Mouse (Mus musculus): ENCODE data around the gene Adamtsl3. TPM values are rescaled to one million over a fixed set of nuclear protein-coding genes. Genes with fewer than 3 reads are reported as not detected.

The Adamtsl3 gene
- polyA plus RNA-seq, 1 experiment: 0.34 TPM

DNA sequence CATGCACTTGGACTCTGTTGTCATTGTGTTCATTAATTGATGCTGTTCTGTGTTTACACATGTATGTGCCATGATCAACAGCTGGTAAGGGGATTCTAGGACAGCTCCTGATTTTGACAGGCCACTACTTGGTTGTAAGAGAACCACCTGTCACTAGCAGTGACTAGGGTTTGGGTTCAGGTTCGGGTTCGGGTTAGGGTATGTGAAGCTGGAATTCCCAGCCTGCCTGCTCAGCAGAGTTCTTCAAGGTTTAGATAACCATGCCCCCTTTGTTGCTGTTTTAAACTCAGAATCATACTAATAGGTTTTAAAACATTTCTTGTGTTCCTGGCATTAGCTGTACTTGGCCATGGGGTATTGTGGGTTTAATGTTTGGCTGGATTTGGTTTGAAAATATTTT lies 11.2 kb downstream of the Adamtsl3 start:
- no peak overlapping the region for H3K4me3 ChIP-seq (ENCODE audit: low read depth, low read length)
- H3K4me1 ChIP-seq (ENCODE audit: control insufficient read depth, insufficient read depth, low read length): no peaks in the 10 kb centered on the region
- H3K36me3 ChIP-seq (ENCODE audit: control insufficient read depth, insufficient read depth, low read length, poor library complexity, severe bottlenecking): no peaks in the 10 kb centered on the region
- TF ChIP-seq EP300 (IDR thresholded peaks at IDR 0.05; ENCODE audit: insufficient read depth, low read depth, low read length) (no peak), CTCF (IDR thresholded peaks at IDR 0.05; ENCODE audit: low read depth, low read length) (no peak), POLR2A (IDR thresholded peaks at IDR 0.05; ENCODE audit: insufficient read depth, low read length) (no peak)
- no peak overlapping the region for H3K9ac ChIP-seq (ENCODE audit: low read depth, poor library complexity, severe bottlenecking)
- no peak overlapping the region for H3K27ac ChIP-seq (ENCODE audit: insufficient read depth, low read length)
- H3K9me3 ChIP-seq (replicated peaks; ENCODE audit: control insufficient read depth, insufficient read depth, low read length, poor library complexity, severe bottlenecking): no peaks in the 10 kb centered on the region
- no peaks in the 10 kb centered on the region for H3K27me3 ChIP-seq (ENCODE audit: control insufficient read depth, insufficient read depth, low read length, poor library complexity, severe bottlenecking)

DNA sequence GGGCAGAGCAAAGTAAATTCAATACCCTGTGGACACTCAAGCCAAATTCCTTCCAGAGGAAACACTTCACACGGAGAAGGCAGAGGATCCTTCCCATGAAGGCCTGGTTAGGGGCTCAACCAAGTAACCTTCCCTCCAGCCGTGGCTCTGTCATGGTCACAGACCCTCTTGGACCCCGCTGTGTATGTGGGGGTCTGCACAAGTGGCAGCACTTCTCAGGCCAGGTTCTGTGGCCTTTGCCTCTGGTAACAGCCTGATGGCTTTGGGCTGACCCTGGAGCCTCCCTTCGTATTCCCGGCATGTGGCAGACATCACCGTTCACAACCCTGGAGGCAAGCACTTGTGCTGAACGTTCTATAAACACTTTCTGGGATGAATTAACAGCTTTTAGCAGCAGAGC lies 14.3 kb downstream of the Adamtsl3 start:
- Histone ChIP-seq H3K27ac (ENCODE audit: insufficient read depth, low read length) (no peak overlapping the region), H3K9me3 (replicated peaks; ENCODE audit: control insufficient read depth, insufficient read depth, low read length, poor library complexity, severe bottlenecking) (no peaks in the 10 kb centered on the region)
- no peak for TF ChIP-seq CTCF (IDR thresholded peaks at IDR 0.05; ENCODE audit: low read depth, low read length)
- TF ChIP-seq POLR2A (IDR thresholded peaks at IDR 0.05; ENCODE audit: insufficient read depth, low read length): no peak
- no peak for TF ChIP-seq EP300 (IDR thresholded peaks at IDR 0.05; ENCODE audit: insufficient read depth, low read depth, low read length)

DNA sequence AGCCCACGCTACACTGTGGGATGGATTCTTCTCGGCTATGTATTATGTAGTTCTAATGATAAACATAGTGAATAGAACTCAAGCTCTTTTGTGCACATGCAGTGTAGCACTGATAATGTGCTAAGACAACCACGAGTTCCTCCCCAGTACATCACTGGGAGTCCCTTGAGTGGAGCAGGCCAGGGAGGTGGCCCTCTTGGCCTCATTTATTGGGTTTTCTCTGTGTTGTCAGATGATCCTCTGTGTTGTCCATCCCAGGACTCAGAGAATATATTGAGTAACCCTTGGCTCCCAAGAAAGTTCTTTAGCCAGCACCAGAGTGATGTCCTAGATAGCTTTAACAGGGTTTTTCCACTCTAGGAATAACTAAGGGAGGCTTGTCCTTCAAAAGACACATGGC lies 14.9 kb downstream of the Adamtsl3 start:
- no peak overlapping the region for H3K9ac ChIP-seq (ENCODE audit: low read depth, poor library complexity, severe bottlenecking)
- no peak overlapping the region for H3K27ac ChIP-seq (ENCODE audit: insufficient read depth, low read length)
- no peak for TF ChIP-seq CTCF (IDR thresholded peaks at IDR 0.05; ENCODE audit: low read depth, low read length)
- no peak for TF ChIP-seq POLR2A (IDR thresholded peaks at IDR 0.05; ENCODE audit: insufficient read depth, low read length)
- no peak overlapping the region for H3K4me3 ChIP-seq (ENCODE audit: low read depth, low read length)
- H3K27me3 ChIP-seq (ENCODE audit: control insufficient read depth, insufficient read depth, low read length, poor library complexity, severe bottlenecking): no peaks in the 10 kb centered on the region
- H3K36me3 ChIP-seq (ENCODE audit: control insufficient read depth, insufficient read depth, low read length, poor library complexity, severe bottlenecking): no peaks in the 10 kb centered on the region
- H3K9me3 ChIP-seq (replicated peaks; ENCODE audit: control insufficient read depth, insufficient read depth, low read length, poor library complexity, severe bottlenecking): no peaks in the 10 kb centered on the region
- no peaks in the 10 kb centered on the region for H3K4me1 ChIP-seq (ENCODE audit: control insufficient read depth, insufficient read depth, low read length)

More for the DNA sequence above, 14.3 kb downstream of the Adamtsl3 start:
- Histone ChIP-seq H3K9ac (ENCODE audit: low read depth, poor library complexity, severe bottlenecking) (no peak overlapping the region), H3K36me3 (ENCODE audit: control insufficient read depth, insufficient read depth, low read length, poor library complexity, severe bottlenecking) (no peaks in the 10 kb centered on the region), H3K4me1 (ENCODE audit: control insufficient read depth, insufficient read depth, low read length) (no peaks in the 10 kb centered on the region), H3K27me3 (ENCODE audit: control insufficient read depth, insufficient read depth, low read length, poor library complexity, severe bottlenecking) (no peaks in the 10 kb centered on the region), H3K4me3 (ENCODE audit: low read depth, low read length) (no peak overlapping the region)

DNA sequence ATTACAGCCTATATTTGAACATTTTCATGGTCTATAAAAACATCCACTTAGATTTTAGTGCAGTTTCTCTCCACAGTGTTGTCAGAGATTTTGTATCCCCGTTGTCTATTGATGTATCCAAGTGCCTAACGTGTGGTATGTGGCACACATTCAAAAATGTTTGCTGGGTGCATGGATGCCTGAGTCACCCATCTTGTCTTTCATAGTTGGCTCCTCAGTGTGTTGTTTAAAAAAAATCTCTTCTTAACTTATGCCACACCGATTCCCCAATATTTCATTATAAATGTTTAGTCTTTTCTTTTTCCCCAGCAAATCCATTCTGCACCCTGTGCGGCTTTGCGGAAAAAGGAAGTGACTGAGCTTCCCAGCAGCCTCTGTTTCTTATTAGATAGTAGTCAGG lies 23.7 kb downstream of the Adamtsl3 start:
- H3K27me3 ChIP-seq (ENCODE audit: control insufficient read depth, insufficient read depth, low read length, poor library complexity, severe bottlenecking): no peaks in the 10 kb centered on the region
- H3K36me3 ChIP-seq (ENCODE audit: control insufficient read depth, insufficient read depth, low read length, poor library complexity, severe bottlenecking): no peaks in the 10 kb centered on the region
- no peaks in the 10 kb centered on the region for H3K9me3 ChIP-seq (replicated peaks; ENCODE audit: control insufficient read depth, insufficient read depth, low read length, poor library complexity, severe bottlenecking)
- no peaks in the 10 kb centered on the region for H3K4me1 ChIP-seq (ENCODE audit: control insufficient read depth, insufficient read depth, low read length)
- no peak overlapping the region for H3K4me3 ChIP-seq (ENCODE audit: low read depth, low read length)
- no peak for TF ChIP-seq EP300 (IDR thresholded peaks at IDR 0.05; ENCODE audit: insufficient read depth, low read depth, low read length)
- TF ChIP-seq CTCF (IDR thresholded peaks at IDR 0.05; ENCODE audit: low read depth, low read length): no peak
- no peak for TF ChIP-seq POLR2A (IDR thresholded peaks at IDR 0.05; ENCODE audit: insufficient read depth, low read length)
- H3K27ac ChIP-seq (ENCODE audit: insufficient read depth, low read length): no peak overlapping the region
- H3K9ac ChIP-seq (ENCODE audit: low read depth, poor library complexity, severe bottlenecking): no peak overlapping the region

DNA sequence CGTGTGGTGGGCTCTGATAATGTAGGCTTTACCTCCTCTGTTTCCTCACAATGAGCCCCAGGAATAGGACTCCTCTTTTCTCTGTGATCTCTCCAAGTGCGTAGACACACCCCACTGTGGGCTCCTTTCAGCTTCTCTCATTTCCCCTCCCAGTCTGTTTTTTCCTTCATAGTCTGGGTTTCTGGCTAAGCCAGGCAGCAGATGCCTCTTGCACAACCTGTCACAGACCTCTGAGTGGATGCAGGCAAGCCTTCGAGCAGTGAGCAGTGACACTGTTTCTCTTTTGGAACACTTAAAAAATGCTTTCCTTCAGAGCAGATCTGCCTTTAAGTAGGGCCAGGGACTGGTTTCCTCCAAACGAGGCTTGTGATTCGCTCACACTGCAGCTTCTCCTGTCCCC lies 24.2 kb downstream of the Adamtsl3 start:
- no peak for TF ChIP-seq EP300 (IDR thresholded peaks at IDR 0.05; ENCODE audit: insufficient read depth, low read depth, low read length)
- no peak for TF ChIP-seq CTCF (IDR thresholded peaks at IDR 0.05; ENCODE audit: low read depth, low read length)
- TF ChIP-seq POLR2A (IDR thresholded peaks at IDR 0.05; ENCODE audit: insufficient read depth, low read length): no peak

DNA sequence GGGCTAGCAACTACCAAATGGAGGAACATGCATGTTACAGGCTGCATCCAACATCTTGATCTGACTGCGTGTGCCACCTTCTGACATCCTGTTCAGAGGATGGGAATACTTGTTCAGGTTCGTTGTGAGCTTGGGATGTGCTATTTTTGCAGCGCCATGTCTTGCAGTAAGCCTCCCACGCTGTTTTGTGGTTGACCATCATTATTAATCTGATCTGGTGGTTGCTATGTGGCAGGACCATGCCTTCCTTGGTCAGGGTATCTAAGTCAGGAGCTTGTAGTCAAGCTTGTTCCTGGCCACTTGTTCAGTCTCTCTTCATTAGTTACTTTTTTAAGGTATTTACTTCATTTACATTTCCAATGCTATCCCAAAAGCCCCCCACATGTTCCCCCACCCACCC lies 24.7 kb downstream of the Adamtsl3 start:
- Histone ChIP-seq H3K4me1 (ENCODE audit: control insufficient read depth, insufficient read depth, low read length) (no peaks in the 10 kb centered on the region), H3K4me3 (ENCODE audit: low read depth, low read length) (no peak overlapping the region), H3K27me3 (ENCODE audit: control insufficient read depth, insufficient read depth, low read length, poor library complexity, severe bottlenecking) (no peaks in the 10 kb centered on the region), H3K9me3 (replicated peaks; ENCODE audit: control insufficient read depth, insufficient read depth, low read length, poor library complexity, severe bottlenecking) (no peaks in the 10 kb centered on the region), H3K36me3 (ENCODE audit: control insufficient read depth, insufficient read depth, low read length, poor library complexity, severe bottlenecking) (no peaks in the 10 kb centered on the region), H3K9ac (ENCODE audit: low read depth, poor library complexity, severe bottlenecking) (no peak overlapping the region), H3K27ac (ENCODE audit: insufficient read depth, low read length) (no peak overlapping the region)
- no peak for TF ChIP-seq CTCF (IDR thresholded peaks at IDR 0.05; ENCODE audit: low read depth, low read length)
- no peak for TF ChIP-seq EP300 (IDR thresholded peaks at IDR 0.05; ENCODE audit: insufficient read depth, low read depth, low read length)
- no peak for TF ChIP-seq POLR2A (IDR thresholded peaks at IDR 0.05; ENCODE audit: insufficient read depth, low read length)

More for the DNA sequence above, 24.2 kb downstream of the Adamtsl3 start:
- Histone ChIP-seq H3K4me3 (ENCODE audit: low read depth, low read length) (no peak overlapping the region), H3K9me3 (replicated peaks; ENCODE audit: control insufficient read depth, insufficient read depth, low read length, poor library complexity, severe bottlenecking) (no peaks in the 10 kb centered on the region), H3K36me3 (ENCODE audit: control insufficient read depth, insufficient read depth, low read length, poor library complexity, severe bottlenecking) (no peaks in the 10 kb centered on the region), H3K4me1 (ENCODE audit: control insufficient read depth, insufficient read depth, low read length) (no peaks in the 10 kb centered on the region), H3K9ac (ENCODE audit: low read depth, poor library complexity, severe bottlenecking) (no peak overlapping the region), H3K27me3 (ENCODE audit: control insufficient read depth, insufficient read depth, low read length, poor library complexity, severe bottlenecking) (no peaks in the 10 kb centered on the region), H3K27ac (ENCODE audit: insufficient read depth, low read length) (no peak overlapping the region)

All from ES-Bruce4 (cell line).